Mouse (Mus musculus) right cerebral cortex, postnatal 14 days (tissue): ENCODE measurements around the gene Prkacb.

Experiments used
- DNase-seq: peaks from one replicate; pipeline ENCODE4 v3.0.0; 2022

Prkacb gene

DNA sequence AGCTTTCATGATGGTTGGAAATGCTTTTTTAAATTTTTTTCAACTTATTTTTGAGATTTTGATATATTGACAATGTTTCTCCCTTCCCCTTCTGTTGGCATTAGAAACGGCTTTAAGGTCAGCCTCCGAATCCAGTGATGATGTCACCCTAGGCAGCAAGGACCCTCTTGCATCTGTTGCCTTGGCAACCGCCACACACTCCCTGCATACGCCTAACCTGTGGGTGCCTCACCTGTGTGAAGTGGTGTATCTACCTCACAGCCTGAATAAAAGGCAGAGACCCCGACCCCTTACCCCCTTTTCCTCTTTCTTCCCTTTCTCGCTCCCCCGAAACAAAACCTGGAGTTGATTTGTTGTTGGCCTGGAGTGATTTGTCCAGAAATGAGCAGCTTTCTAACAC lies 100.5 kb downstream of the Prkacb start:
- DNase-seq = no peak

DNA sequence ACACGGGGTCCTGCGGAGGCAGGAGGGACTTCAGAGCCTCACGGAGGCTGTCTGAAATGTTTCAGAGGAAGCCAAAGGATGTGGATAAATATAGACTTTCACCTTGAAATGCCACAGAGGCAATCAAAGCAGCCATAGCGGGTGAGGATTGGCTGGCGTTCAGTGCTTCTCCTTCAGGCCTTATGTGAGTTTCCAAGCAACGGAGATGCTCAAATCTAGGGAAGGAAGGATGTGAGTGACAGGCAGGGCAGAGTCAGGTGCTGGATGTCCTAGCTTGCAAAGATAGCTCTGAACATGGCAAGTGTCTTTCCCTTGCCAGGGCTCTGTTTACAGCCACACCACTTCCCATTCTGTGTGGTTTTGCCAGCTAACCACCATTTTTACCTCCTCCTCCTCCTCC lies 101.2 kb downstream of the Prkacb start:
- peak; percentile 29 for DNase-seq

DNA sequence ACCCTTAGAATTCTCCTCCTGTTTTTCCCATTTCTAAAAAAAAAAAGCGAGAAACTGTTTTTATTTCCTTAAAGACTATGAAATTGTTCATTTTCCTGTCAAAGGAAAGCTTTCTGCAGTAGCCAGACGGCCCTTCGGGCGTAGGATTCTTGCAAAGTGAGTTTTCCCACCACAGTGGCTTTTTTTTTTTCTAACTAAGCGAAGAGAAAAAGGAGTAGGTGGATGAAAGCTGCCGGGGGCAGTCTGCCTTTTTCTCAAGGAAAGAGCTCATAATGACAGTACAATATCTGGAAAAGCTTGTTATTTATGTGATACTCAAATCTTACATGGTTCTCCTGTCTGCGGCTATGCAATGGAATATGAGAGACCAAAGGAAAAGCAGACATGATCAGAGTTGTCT lies 101.7 kb downstream of the Prkacb start:
- no peak for DNase-seq

DNA sequence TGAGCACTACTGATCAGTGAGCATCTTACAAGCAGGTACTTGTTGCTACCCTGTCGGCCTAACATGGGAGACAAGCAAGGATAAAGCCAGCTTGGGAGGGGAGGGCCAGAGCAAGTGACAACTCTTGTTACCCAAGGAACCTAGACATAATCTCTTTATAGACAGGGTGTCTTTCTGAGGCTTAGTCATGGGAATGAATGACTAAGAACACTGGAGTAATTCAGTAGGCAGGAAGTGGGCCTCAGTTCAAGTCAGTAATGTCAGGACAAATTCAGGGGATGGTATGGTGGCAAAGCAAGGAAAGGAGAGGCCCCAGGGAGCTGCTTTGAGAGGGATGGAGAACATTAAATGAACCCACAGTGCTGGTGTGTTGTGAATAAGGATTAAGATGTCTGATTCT lies 103.7 kb downstream of the Prkacb start:
- no peak for DNase-seq

DNA sequence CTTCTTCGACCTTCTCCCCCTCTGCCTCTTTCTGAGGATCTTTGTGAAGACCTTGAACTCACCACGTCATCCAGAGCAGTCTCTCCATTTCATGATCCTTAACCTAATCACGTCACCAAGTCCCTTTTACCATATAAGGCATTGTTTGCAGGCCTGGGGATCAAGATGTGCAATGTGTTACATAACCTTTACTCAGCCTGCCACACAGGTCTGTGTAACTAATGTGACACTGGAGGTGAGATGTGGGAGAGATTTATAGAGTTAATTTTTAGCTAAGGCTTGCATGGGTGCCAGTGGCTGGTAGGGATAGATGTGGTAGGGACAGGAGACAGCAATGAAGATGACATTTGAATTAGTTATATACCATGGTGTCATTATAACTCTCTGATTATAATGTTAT lies 104.4 kb downstream of the Prkacb start:
- DNase-seq = no peak

DNA sequence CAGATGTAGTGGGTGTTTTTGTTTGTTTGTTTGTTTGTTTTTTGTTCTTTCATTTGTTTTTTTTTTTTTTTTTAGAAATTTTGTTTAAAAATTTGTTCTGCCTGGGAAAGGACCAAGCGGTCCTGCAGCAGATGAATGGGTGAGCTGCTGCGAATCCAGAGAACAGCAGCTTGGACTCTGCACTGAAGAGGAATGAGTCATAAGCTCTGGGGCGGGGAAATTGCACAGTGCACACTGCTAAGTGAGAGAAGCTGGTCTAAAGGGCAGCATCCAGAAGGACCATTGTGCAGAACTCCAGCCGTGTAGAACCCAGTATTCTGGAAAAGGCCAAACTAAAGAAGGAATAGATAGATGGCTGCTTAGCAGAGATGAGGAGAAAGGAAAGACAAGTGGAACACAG lies 108.7 kb downstream of the Prkacb start:
- DNase-seq = no peak

DNA sequence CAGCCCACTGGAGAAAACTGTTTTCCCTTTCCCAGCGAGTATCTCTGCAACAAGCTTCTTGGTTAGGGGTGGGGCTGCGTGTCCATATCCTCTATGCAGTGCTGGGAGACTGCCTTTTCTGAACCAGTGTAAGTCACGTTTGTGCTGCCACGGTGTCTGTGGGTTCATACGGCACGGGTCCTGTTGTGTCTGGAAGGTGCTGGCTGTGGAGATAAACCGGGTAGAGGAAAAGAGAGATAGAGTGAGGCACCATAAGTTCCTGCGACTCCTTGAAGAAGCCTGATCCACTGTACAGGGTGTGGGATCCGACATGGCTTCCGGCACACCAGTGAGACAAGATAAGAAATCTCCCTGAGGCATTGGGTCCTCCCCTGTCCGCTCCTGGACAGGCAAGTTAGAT lies 112.7 kb downstream of the Prkacb start:
- no peak for DNase-seq

DNA sequence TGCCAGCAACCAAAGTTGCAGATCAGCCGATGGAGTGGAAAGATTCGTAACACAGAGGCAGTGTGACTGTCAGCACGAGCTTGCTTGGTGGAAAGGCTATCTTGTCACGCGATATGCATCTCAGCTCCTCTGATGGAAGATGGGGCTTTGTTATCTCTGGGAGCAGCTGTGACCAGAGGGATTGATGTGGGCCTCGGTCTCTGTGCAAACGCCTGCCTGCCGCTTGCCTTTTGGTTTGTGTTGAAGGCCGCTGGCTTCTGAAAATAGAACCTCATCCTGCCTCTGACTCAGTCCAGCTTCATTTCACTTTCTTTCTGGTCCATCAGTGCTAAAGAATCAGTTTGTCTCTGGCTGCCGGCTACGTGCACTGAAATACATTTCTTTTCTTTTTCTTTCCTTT lies 113.8 kb downstream of the Prkacb start:
- no peak for DNase-seq

DNA sequence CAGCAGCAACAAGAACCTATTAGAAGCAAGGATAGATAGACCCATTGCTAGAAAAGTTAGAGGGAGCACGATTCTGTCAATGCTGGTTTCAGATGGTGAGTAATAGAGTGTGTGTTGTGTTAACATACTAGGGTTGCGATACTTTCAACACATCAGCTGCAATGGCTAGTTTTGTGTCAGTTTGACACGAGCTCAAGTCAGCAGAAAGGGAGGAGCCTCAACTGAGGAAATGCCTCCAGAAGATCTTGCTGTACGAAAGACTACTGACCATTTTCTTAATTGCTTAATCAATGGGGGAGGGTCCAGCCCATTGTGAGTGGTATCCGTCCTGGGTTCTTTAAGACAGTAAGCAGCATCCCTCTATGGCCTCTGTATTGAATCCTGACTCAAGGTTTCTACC lies 120.2 kb downstream of the Prkacb start:
- no peak for DNase-seq

DNA sequence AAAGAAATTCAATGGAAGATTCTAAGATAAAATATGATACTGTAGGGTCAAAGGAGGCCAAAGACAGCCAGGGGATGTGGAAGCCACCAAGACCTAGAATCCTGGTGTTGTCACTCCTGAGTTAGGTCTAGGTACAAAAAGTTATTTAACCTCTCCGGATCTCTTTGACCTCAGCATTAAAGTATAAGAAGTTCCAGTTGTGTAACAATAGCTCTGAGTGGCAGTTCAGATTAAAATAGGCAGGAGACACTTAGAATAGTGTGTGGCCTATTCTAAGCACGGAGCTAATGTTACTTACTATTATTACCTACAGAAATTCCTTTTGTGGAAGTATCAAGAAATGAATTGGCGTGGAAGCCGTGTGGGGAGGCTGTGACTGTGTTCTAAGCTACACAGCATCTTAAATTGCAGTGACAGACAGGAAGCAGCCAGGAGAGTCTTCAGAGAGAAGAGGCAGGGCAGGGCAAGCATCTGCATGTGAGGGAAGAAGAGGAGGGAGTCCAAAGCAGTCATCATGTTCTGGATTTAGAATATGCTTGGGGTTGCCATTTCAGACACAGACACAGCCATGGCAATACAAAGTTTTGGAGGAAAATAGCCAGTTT lies 125.6 kb downstream of the Prkacb start:
- DNase-seq = no peak

DNA sequence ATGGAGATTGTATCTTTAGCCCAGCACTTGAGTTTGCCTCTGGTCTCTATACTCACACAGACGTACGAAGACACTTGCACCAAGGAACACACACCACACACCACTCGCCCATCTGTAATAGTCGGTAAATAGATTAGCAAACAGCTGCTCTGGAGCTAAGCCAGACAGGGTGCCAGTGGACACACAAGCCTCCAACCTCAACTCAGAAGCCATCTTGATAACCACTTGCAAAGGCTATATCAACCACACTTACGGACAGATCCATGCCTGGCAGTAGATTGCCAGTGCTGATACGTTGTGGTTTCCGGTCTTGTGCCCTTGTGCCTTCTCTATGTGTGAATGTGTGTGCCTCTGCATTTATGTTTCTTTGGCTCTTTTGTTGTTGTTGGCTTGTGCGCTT lies 126.4 kb downstream of the Prkacb start:
- DNase-seq = no peak

DNA sequence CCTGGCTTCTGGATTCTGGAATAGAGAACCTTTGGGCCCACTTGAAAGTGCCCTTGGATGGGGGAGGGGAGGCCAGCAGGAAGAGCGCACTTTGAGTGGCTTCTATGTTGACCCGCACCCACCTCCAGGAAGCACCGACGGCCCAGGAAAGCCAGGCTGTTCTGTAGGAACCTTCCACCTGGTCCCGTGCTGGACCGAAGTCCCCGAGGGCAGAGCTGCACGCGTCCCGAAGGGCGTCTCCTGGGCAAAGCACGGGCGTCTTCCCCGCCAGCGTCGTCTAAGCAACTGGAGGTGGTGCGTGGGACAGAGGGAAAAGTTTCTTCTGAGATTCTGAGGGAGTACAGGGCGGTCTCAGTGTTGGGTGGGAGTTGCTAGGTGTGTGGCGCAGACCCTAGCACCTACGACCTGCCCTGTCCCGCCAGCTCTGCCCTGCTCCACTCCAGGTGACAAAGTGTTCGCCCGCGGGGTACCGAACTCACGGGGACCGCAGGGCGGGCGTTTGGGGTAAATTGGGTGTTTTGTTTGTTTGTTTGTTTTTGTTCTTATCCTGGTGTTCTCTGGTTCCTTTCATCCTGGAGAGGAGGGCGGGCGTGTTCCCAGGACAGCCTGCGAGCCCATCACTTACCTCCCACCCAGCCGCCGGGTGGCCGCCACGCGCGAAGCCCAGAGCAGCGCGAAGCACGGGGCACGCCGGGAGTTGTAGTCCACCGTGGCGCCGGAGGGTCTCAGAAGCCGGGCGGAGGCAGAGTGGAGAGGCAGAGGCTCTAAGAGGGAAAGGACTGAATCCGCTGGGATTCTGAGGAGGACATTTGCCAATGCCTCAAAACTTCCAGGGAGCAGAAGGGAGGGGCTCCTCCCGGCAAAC lies 127.7 kb downstream of the Prkacb start, which contains the start of gene Samd13:
Gene Samd13, minus strand, starts transcription at position 782 of the 865 bp plus-strand sequence.
- peak; percentile 76 for DNase-seq

DNA sequence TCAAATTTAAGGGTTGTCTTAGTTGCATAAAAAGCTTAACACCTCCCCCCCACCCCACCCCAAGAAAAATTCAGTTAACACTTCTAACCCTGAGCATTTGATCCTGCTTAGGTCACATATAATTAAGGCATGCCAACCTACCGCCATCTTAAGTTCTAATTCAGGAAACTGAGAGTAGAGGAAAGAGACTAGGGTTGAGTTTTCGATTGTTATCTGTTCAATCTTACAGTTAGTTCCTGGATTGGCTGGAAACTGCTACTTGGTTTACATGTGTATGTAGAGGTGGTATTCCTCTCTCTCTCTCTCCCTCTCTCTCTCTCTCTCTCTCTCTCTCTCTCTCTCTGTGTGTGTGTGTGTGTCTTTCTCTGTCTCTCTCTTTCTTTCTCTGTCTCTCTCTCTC lies 129.7 kb downstream of the Prkacb start:
- no peak for DNase-seq

DNA sequence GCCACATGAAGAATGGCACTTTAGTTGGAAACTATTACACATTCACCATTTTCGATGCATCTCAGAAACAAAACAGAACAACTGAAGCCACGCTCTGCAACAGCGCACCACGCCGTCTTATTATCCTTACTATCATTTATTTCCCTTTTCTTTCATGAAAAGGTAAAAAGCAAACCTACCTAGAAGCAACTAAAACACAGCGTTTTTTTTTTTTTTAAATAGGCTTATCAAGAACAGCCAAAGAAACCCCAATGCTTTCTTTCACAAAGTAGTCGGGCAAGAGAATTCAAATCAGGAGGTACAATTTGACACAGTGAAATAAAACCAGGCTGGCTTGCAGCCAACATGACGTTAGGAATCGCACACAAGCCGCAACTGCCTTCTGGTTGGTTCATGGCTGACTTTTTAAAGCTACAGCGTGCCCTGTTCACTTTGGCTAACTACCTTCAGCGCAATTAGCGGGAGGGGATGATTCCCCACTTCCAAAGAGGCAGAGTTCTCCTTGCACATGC lies 130.6 kb downstream of the Prkacb start:
- DNase-seq = peak; percentile 74

DNA sequence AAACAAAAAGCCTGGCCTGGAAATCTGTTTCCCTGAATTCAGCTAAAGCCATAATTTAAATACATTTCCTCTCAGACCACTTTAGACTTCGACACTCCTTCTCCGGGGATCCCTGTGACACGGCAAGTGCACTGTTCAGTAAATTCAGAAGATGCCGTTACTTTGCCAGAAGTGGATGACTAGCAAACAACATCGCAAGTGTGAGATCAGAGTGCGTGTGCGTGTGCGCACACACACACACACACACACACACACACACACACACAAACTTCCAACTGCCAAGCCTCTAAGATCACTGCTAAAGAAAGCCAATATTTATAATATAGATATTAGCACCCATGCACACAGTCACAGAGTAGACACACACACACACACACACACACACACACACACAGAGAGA lies 131.1 kb downstream of the Prkacb start:
- no peak for DNase-seq

DNA sequence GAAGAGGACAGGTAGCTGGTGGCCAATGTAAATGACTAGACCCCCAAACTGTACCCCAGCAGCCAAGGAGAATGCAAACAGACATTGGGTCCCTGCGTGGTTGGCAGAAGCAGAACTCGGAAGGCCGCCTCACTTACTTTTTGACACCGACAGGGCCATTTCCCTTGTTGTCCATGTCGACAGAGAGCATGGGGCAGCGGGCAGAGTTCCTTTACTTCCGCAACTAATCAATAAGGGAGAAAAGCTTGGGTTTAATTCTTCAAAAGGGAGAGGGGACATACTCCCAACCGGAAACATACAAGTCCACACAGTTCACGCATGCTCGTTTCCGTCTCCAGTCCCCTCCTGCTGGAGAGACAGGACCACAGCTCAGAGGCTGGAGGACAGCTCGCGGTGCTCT lies 132.2 kb downstream of the Prkacb start:
- no peak for DNase-seq

DNA sequence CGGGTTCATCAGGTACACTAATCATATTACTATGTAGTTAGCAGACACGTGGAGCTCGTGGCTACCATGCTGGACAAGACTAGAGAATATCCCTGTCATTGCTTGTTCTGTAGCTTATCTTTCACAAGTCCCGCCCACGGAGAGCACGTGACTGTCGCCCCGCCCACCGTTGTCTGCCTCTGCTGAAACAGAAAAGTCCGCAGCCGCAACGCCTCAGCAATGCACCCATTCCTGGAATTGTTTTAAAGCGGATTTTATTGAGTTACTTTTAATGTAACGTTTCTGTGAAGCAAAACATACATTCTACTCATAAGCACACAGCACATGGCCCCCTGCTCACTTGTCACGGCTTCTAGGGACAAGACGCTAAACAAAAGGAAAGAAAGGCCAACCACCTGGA lies 133.1 kb downstream of the Prkacb start:
- DNase-seq = no peak
